Mouse (Mus musculus) limb, embryonic 13.5 days (tissue): ENCODE measurements around the gene Tmprss13. TPM values are rescaled to one million over a fixed set of nuclear protein-coding genes. Genes with fewer than 3 reads are reported as not detected.

Source experiments
- ATAC-seq: fragments of 200-750 bp; cut with Nextera tagmentation; 2 replicates; pipeline ENCODE4 v1.8.0; 2017; ENCODE audit warnings: low read depth, moderate number of reproducible peaks, moderate TSS enrichment; ENCODE audit not compliant: low FRiP score
- H3K27ac ChIP-seq: fragments of 300-500 bp; sonication (generic); 2 replicates; pipeline ENCODE4 v1.5.1; 2015; ENCODE audit warnings: inconsistent platforms, mild to moderate bottlenecking, moderate library complexity
- H3K27me3 ChIP-seq: fragments of 300-500 bp; sonication (generic); 2 replicates; pipeline ENCODE4 v1.6.1; 2015; ENCODE audit warnings: mild to moderate bottlenecking, inconsistent platforms
- H3K36me3 ChIP-seq: fragments of 300-500 bp; sonication (generic); 2 replicates; pipeline ENCODE4 v1.6.1; 2015; ENCODE audit warnings: inconsistent platforms, mild to moderate bottlenecking, moderate library complexity
- H3K4me1 ChIP-seq: fragments of 300-500 bp; sonication (generic); 2 replicates; pipeline ENCODE4 v1.6.1; 2015; ENCODE audit warnings: inconsistent platforms
- H3K4me2 ChIP-seq: fragments of 300-500 bp; sonication (generic); replicated peaks from 2 replicates; pipeline ENCODE4 v1.6.1; 2015; ENCODE audit warnings: inconsistent platforms, mild to moderate bottlenecking, moderate library complexity
- H3K4me3 ChIP-seq: fragments of 300-500 bp; sonication (generic); 2 replicates; pipeline ENCODE4 v1.5.1; 2015; ENCODE audit warnings: moderate library complexity, mild to moderate bottlenecking, inconsistent platforms
- H3K9ac ChIP-seq: fragments of 300-500 bp; sonication (generic); 2 replicates; pipeline ENCODE4 v1.6.1; 2015; ENCODE audit warnings: mild to moderate bottlenecking, inconsistent platforms
- H3K9me3 ChIP-seq: fragments of 300-500 bp; sonication (generic); 2 replicates; pipeline ENCODE4 v1.6.1; 2016; ENCODE audit warnings: inconsistent platforms
- whole genome bisulfite sequencing: fragments of 180-500 bp; shearing (Covaris S2); methylation state at CpG from one replicate; pipeline ENCODE4 v1.1.7; 2015; 5-methylcytosine and 5-hydroxymethylcytosine counted together
- polyA plus RNA-seq: library from polyadenylated mRNA; unstranded; fragments of >200 nt; fragmentation: Nextera tagmentation; extraction: Ambion mirVana; gene quantifications from 2 replicates; pipeline ENCODE4 v1.2.1, GENCODE M21; 2015

Gene Tmprss13
- polyA plus RNA-seq, result 1.6 and 1.7 TPM in 2 replicates

- Histone ChIP-seq H3K4me1 (no peaks in the 10 kb centered on the region), H3K27me3 (peaks cover 41% of the 10 kb centered on the region), H3K36me3 (no peaks in the 10 kb centered on the region), H3K9ac (0 out of 2 replicates have a peak within 1 kb of the TSS, but pooled peaks have one; percentile 25), H3K4me3 (no peak within 1 kb of the TSS), H3K9me3 (no peaks in the 10 kb centered on the region), H3K27ac (no peak within 1 kb of the TSS), H3K4me2 (no peak within 1 kb of the TSS)
- ATAC-seq, result no peak
- 17% methylated on average over 14 of the region's 14 CpGs for WGBS
Measured at GRCm38 (mm10) chr9:45318855-45319254, at the start of gene Tmprss13. Tmprss13 (plus strand) TSS chr9:45319100.

GRCm38 (mm10) chr9:45272213-45272612 lies 46.7 kb upstream of the Tmprss13 start:
- no peak for ATAC-seq
- Histone ChIP-seq H3K4me3 (no peak overlapping the region), H3K9me3 (no peaks in the 10 kb centered on the region), H3K9ac (no peak overlapping the region), H3K27ac (no peak overlapping the region), H3K4me2 (no peak overlapping the region), H3K36me3 (no peaks in the 10 kb centered on the region), H3K4me1 (peaks cover 8% of the 10 kb centered on the region), H3K27me3 (peaks cover 39% of the 10 kb centered on the region)
- 40% methylated on average over 5 of the region's 5 CpGs for WGBS

- no peak for ATAC-seq
- no peaks in the 10 kb centered on the region for H3K36me3 ChIP-seq
Measured at GRCm38 (mm10) chr9:45274218-45274617, 44.7 kb upstream of the Tmprss13 start.

GRCm38 (mm10) chr9:45274635-45275034 lies 44.3 kb upstream of the Tmprss13 start:
- H3K27ac ChIP-seq, result no peak overlapping the region
- H3K27me3 ChIP-seq, result peaks cover 14% of the 10 kb centered on the region
- no peak overlapping the region for H3K9ac ChIP-seq
- no peak overlapping the region for H3K4me2 ChIP-seq
- 84% methylated on average over 2 of the region's 2 CpGs for WGBS
- no peaks in the 10 kb centered on the region for H3K9me3 ChIP-seq
- no peaks in the 10 kb centered on the region for H3K4me1 ChIP-seq
- no peak overlapping the region for H3K4me3 ChIP-seq
- no peak for ATAC-seq
- H3K36me3 ChIP-seq, result no peaks in the 10 kb centered on the region

More at GRCm38 (mm10) chr9:45274218-45274617, 44.7 kb upstream of the Tmprss13 start:
- H3K27me3 ChIP-seq, result peaks cover 18% of the 10 kb centered on the region
- H3K9ac ChIP-seq, result no peak overlapping the region
- no peaks in the 10 kb centered on the region for H3K9me3 ChIP-seq
- 83% methylated on average over 4 of the region's 4 CpGs for WGBS
- H3K4me3 ChIP-seq, result no peak overlapping the region
- no peak overlapping the region for H3K27ac ChIP-seq
- H3K4me2 ChIP-seq, result no peak overlapping the region
- H3K4me1 ChIP-seq, result no peaks in the 10 kb centered on the region

- 69% methylated on average over 3 of the region's 3 CpGs for WGBS
- Histone ChIP-seq H3K4me2 (no peak overlapping the region), H3K27ac (no peak overlapping the region), H3K4me3 (no peak overlapping the region), H3K9me3 (no peaks in the 10 kb centered on the region), H3K9ac (no peak overlapping the region), H3K27me3 (no peaks in the 10 kb centered on the region), H3K36me3 (no peaks in the 10 kb centered on the region), H3K4me1 (no peaks in the 10 kb centered on the region)
- ATAC-seq, result no peak
Measured at GRCm38 (mm10) chr9:45280059-45280458, 38.8 kb upstream of the Tmprss13 start.

GRCm38 (mm10) chr9:45280891-45281290 lies 38.0 kb upstream of the Tmprss13 start:
- Histone ChIP-seq H3K9me3 (no peaks in the 10 kb centered on the region), H3K27ac (no peak overlapping the region), H3K4me1 (no peaks in the 10 kb centered on the region), H3K4me2 (no peak overlapping the region), H3K36me3 (no peaks in the 10 kb centered on the region), H3K9ac (no peak overlapping the region), H3K27me3 (no peaks in the 10 kb centered on the region), H3K4me3 (no peak overlapping the region)
- no peak for ATAC-seq
- WGBS, result 87% methylated on average over 3 of the region's 3 CpGs

GRCm38 (mm10) chr9:45282466-45282865 lies 36.4 kb upstream of the Tmprss13 start:
- Histone ChIP-seq H3K27me3 (no peaks in the 10 kb centered on the region), H3K36me3 (no peaks in the 10 kb centered on the region), H3K4me2 (no peak overlapping the region), H3K9ac (no peak overlapping the region), H3K4me3 (no peak overlapping the region), H3K4me1 (no peaks in the 10 kb centered on the region), H3K27ac (no peak overlapping the region), H3K9me3 (no peaks in the 10 kb centered on the region)
- 80% methylated on average over 5 of the region's 5 CpGs for WGBS
- no peak for ATAC-seq

- no peak for ATAC-seq
- no peaks in the 10 kb centered on the region for H3K9me3 ChIP-seq
- H3K27me3 ChIP-seq, result no peaks in the 10 kb centered on the region
- no peaks in the 10 kb centered on the region for H3K36me3 ChIP-seq
- H3K9ac ChIP-seq, result no peak overlapping the region
- no peaks in the 10 kb centered on the region for H3K4me1 ChIP-seq
- H3K27ac ChIP-seq, result no peak overlapping the region
- no peak overlapping the region for H3K4me2 ChIP-seq
- no peak overlapping the region for H3K4me3 ChIP-seq
- 88% methylated on average over 11 of the region's 11 CpGs for WGBS
Measured at GRCm38 (mm10) chr9:45291481-45292168, 27.3 kb upstream of the Tmprss13 start.

- 50% methylated on average over 10 of the region's 10 CpGs for WGBS
- Histone ChIP-seq H3K4me3 (no peak overlapping the region), H3K4me1 (no peaks in the 10 kb centered on the region), H3K27ac (no peak overlapping the region), H3K27me3 (no peaks in the 10 kb centered on the region), H3K9ac (no peak overlapping the region), H3K36me3 (no peaks in the 10 kb centered on the region), H3K9me3 (no peaks in the 10 kb centered on the region), H3K4me2 (no peak overlapping the region)
- no peak for ATAC-seq
Measured at GRCm38 (mm10) chr9:45294210-45295011, 24.5 kb upstream of the Tmprss13 start.

- Histone ChIP-seq H3K4me1 (peaks cover 4% of the 10 kb centered on the region; the same call in 1 of the 2 replicates), H3K36me3 (no peaks in the 10 kb centered on the region), H3K9ac (no peak overlapping the region), H3K4me3 (no peak overlapping the region), H3K4me2 (no peak overlapping the region), H3K27ac (no peak overlapping the region), H3K27me3 (no peaks in the 10 kb centered on the region), H3K9me3 (peaks cover 4% of the 10 kb centered on the region; the same call in 1 of the 2 replicates)
- no peak for ATAC-seq
- 80% methylated on average over 11 of the region's 11 CpGs for WGBS
Measured at GRCm38 (mm10) chr9:45299231-45300006, 19.5 kb upstream of the Tmprss13 start.

- H3K4me2 ChIP-seq, result peak overlapping the region; percentile 63
- peak overlapping the region; percentile 58 for H3K9ac ChIP-seq
- H3K27me3 ChIP-seq, result no peaks in the 10 kb centered on the region
- peak; percentile 73 for ATAC-seq
- 18% methylated on average over 20 of the region's 20 CpGs for WGBS
- peaks cover 4% of the 10 kb centered on the region; the same call in 1 of the 2 replicates for H3K9me3 ChIP-seq
- no peak overlapping the region; the same call in 1 of the 2 replicates for H3K27ac ChIP-seq
- peaks cover 4% of the 10 kb centered on the region; the same call in 1 of the 2 replicates for H3K4me1 ChIP-seq
- no peaks in the 10 kb centered on the region for H3K36me3 ChIP-seq
- H3K4me3 ChIP-seq, result peak overlapping the region; percentile 39
Measured at GRCm38 (mm10) chr9:45300422-45301104, 18.3 kb upstream of the Tmprss13 start.
